Mouse (Mus musculus) limb, embryonic 14.5 days (tissue): ENCODE data around the gene Rps6ka5. TPM values are rescaled to one million over a fixed set of nuclear protein-coding genes. Genes with fewer than 3 reads are reported as not detected.

ENCODE experiments used
- ATAC-seq: fragments of 200-750 bp; cut with Nextera tagmentation; 2 replicates; pipeline ENCODE4 v1.8.0; 2017; ENCODE audit warnings: low read depth, moderate number of reproducible peaks, moderate TSS enrichment; ENCODE audit not compliant: low FRiP score
- DNase-seq: peaks from one replicate; pipeline ENCODE4 v3.0.0-alpha.2; 2015; ENCODE audit warnings: low spot score
- H3K27ac ChIP-seq: fragments of 300-500 bp; sonication (generic); replicated peaks from 2 replicates; pipeline ENCODE4 v1.5.1; 2014; ENCODE audit warnings: low read depth, mild to moderate bottlenecking, low read length, moderate library complexity, mixed read lengths
- H3K27me3 ChIP-seq: fragments of 300-500 bp; sonication (generic); 2 replicates; pipeline ENCODE4 v1.6.1; 2014; ENCODE audit warnings: low read length, mixed read lengths; ENCODE audit not compliant: control insufficient read depth, insufficient read depth
- H3K36me3 ChIP-seq: fragments of 300-500 bp; sonication (generic); 2 replicates; pipeline ENCODE4 v1.6.1; 2014; ENCODE audit warnings: mild to moderate bottlenecking, low read length, moderate library complexity, mixed read lengths; ENCODE audit not compliant: control insufficient read depth, insufficient read depth
- H3K4me1 ChIP-seq: fragments of 300-500 bp; sonication (generic); 2 replicates; pipeline ENCODE4 v1.6.1; 2014; ENCODE audit warnings: antibody characterized with exemption, low read length, mixed read lengths; ENCODE audit not compliant: control insufficient read depth, insufficient read depth
- H3K4me2 ChIP-seq: fragments of 300-500 bp; sonication (generic); replicated peaks from 2 replicates; pipeline ENCODE4 v1.6.1; 2014; ENCODE audit warnings: low read depth, mild to moderate bottlenecking, low read length, moderate library complexity; ENCODE audit not compliant: severe bottlenecking
- H3K4me3 ChIP-seq: fragments of 300-500 bp; sonication (generic); replicated peaks from 2 replicates; pipeline ENCODE4 v1.5.1; 2014; ENCODE audit warnings: low read length
- H3K9ac ChIP-seq: fragments of 300-500 bp; sonication (generic); 2 replicates; pipeline ENCODE4 v1.6.1; 2014; ENCODE audit warnings: mild to moderate bottlenecking, low read depth, low read length, moderate library complexity; ENCODE audit not compliant: severe bottlenecking
- H3K9me3 ChIP-seq: fragments of 300-500 bp; sonication (generic); 2 replicates; pipeline ENCODE4 v1.6.1; 2016; ENCODE audit warnings: low read length; ENCODE audit not compliant: control insufficient read depth
- POLR2A ChIP-seq: fragments of 200-500 bp; IDR thresholded peaks from 2 replicates; pipeline ENCODE4 v1.8.0; 2012; ENCODE audit warnings: inconsistent platforms, mild to moderate bottlenecking, moderate library complexity, borderline replicate concordance; ENCODE audit not compliant: insufficient read depth, insufficient read length; ENCODE audit errors: extremely low read depth
- WGBS: fragments of 180-500 bp; shearing (Covaris S2); extraction: QIAGEN DNeasy Blood & Tissue Kit; methylation state at CpG from one replicate; pipeline ENCODE4 v1.1.7; 2014; 5-methylcytosine and 5-hydroxymethylcytosine counted together
- polyA plus RNA-seq, 2 experiments: library from polyadenylated mRNA; depleted of rRNA in 1 of 2; stranded (reverse) in 1 of 2; unstranded in 1 of 2; fragments of >200 nt; fragmentation: Nextera tagmentation in 1 of 2; extraction: Ambion mirVana in 1 of 2; gene quantifications; 2 replicates each; pipeline versions ENCODE4 v1.2.1 to v1.2.3; 2012 to 2014

Gene Rps6ka5
- polyA plus RNA-seq, 2 experiments: 4.4 to 5.7 TPM

- 71% methylated on average over 9 of the region's 9 CpGs for WGBS
- Histone ChIP-seq H3K4me2 (no peak overlapping the region), H3K4me1 (no peaks in the 10 kb centered on the region), H3K27ac (no peak overlapping the region), H3K36me3 (peaks cover 3% of the 10 kb centered on the region), H3K9me3 (no peaks in the 10 kb centered on the region), H3K27me3 (no peaks in the 10 kb centered on the region), H3K4me3 (no peak overlapping the region), H3K9ac (no peak overlapping the region)
- DNase-seq (no peak), ATAC-seq (no peak)
- TF ChIP-seq POLR2A: no peak
Observed at GRCm38 (mm10) chr12:100512641-100513040, 214.1 kb downstream of the Rps6ka5 start.

- no peak overlapping the region for H3K27ac ChIP-seq
- no peak for ATAC-seq
- H3K9ac ChIP-seq: no peak overlapping the region
- H3K4me1 ChIP-seq: no peaks in the 10 kb centered on the region
- no peaks in the 10 kb centered on the region for H3K27me3 ChIP-seq
- no peak overlapping the region for H3K4me2 ChIP-seq
- H3K9me3 ChIP-seq: no peaks in the 10 kb centered on the region
- no peak for DNase-seq
- 71% methylated on average over 9 of the region's 9 CpGs for WGBS
- no peak for TF ChIP-seq POLR2A
- no peak overlapping the region for H3K4me3 ChIP-seq
- peaks cover 3% of the 10 kb centered on the region for H3K36me3 ChIP-seq
Observed at GRCm38 (mm10) chr12:100509615-100510282, 217.0 kb downstream of the Rps6ka5 start.

GRCm38 (mm10) chr12:100508668-100509067 lies 218.1 kb downstream of the Rps6ka5 start:
- no peaks in the 10 kb centered on the region for H3K27me3 ChIP-seq
- no peak for DNase-seq
- no peak for TF ChIP-seq POLR2A
- no peak overlapping the region for H3K27ac ChIP-seq
- peaks cover 3% of the 10 kb centered on the region for H3K36me3 ChIP-seq
- ATAC-seq: no peak
- WGBS: 90% methylated on average over 5 of the region's 5 CpGs
- H3K4me3 ChIP-seq: no peak overlapping the region
- no peaks in the 10 kb centered on the region for H3K4me1 ChIP-seq
- no peak overlapping the region for H3K9ac ChIP-seq
- no peak overlapping the region for H3K4me2 ChIP-seq
- H3K9me3 ChIP-seq: no peaks in the 10 kb centered on the region

GRCm38 (mm10) chr12:100505484-100505883 lies 221.3 kb downstream of the Rps6ka5 start:
- no peaks in the 10 kb centered on the region; the same call in 1 of the 2 replicates for H3K4me1 ChIP-seq
- H3K27me3 ChIP-seq: no peaks in the 10 kb centered on the region
- H3K4me2 ChIP-seq: no peak overlapping the region
- no peaks in the 10 kb centered on the region for H3K36me3 ChIP-seq
- no peaks in the 10 kb centered on the region for H3K9me3 ChIP-seq
- DNase-seq (no peak), ATAC-seq (no peak)
- WGBS: 100% methylated on average over 1 of the region's 1 CpGs
- TF ChIP-seq POLR2A: no peak
- H3K4me3 ChIP-seq: no peak overlapping the region
- H3K9ac ChIP-seq: no peak overlapping the region
- H3K27ac ChIP-seq: no peak overlapping the region

- ATAC-seq (no peak), DNase-seq (no peak)
- Histone ChIP-seq H3K4me1 (no peaks in the 10 kb centered on the region; the same call in 1 of the 2 replicates), H3K4me3 (no peak overlapping the region), H3K27me3 (no peaks in the 10 kb centered on the region), H3K4me2 (no peak overlapping the region), H3K27ac (no peak overlapping the region), H3K9me3 (no peaks in the 10 kb centered on the region), H3K36me3 (peaks cover 5% of the 10 kb centered on the region), H3K9ac (no peak overlapping the region)
- no peak for TF ChIP-seq POLR2A
- WGBS: 97% methylated on average over 2 of the region's 2 CpGs
Observed at GRCm38 (mm10) chr12:100504585-100504984, 222.2 kb downstream of the Rps6ka5 start.
